In genomic region chrX:157346201-157346600, GRCm38 (mm10) we compare ENCODE assay signal across 23 mouse cellular contexts.
DNase-seq lines count a peak whose midpoint lies in the region; ATAC-seq and TF ChIP-seq lines count a peak whose summit lies in the region.
"Had no signal": no experiment of that assay in that cellular context is flagged by ENCODE, and none has a peak within 500 bp of the region (broad histone marks: within the 10 kb centered on the region; RNA-seq: fewer than 3 reads in every experiment).

No protein-coding gene starts in this region.

- no peak overlapping the region for H3K4me2 ChIP-seq in heart, embryonic 11.5 days
- no peak overlapping the region for H3K4me2 ChIP-seq in lung, postnatal 0 days (replicated peaks; ENCODE audit: low read depth, low read length)
- H3K4me2 ChIP-seq: embryonic facial prominence, embryonic 15.5 days; hindbrain, embryonic 13.5 days had no signal

- no peak overlapping the region for H3K27ac ChIP-seq in heart, embryonic 11.5 days (ENCODE audit: low read depth, low read length)
- no peak overlapping the region for H3K27ac ChIP-seq in lung, postnatal 0 days (ENCODE audit: low read length)
- H3K27ac ChIP-seq: embryonic facial prominence, embryonic 15.5 days; forebrain, embryonic 10.5 days; gastrocnemius, adult 2 months; hindbrain, embryonic 13.5 days; hindbrain, postnatal 0 days had no signal

- no peak overlapping the region for H3K4me3 ChIP-seq in heart, embryonic 11.5 days (ENCODE audit: low read depth, low read length)
- H3K4me3 ChIP-seq in lung, postnatal 0 days (ENCODE audit: low read depth, low read length) = no peak overlapping the region
- H3K4me3 ChIP-seq: embryonic facial prominence, embryonic 15.5 days; erythroblast, embryonic 14.5 days; forebrain, embryonic 10.5 days; gastrocnemius, adult 2 months; hindbrain, embryonic 13.5 days had no signal

- WGBS in heart, embryonic 11.5 days (ENCODE audit: insufficient replicate concordance) = 78% methylated on average over 6 of the region's 6 CpGs
- 69% methylated on average over 6 of the region's 6 CpGs for WGBS in lung, postnatal 0 days

- no peaks in the 10 kb centered on the region for H3K4me1 ChIP-seq in heart, embryonic 11.5 days (ENCODE audit: control insufficient read depth, insufficient read depth, low read length)
- H3K4me1 ChIP-seq in lung, postnatal 0 days (ENCODE audit: insufficient read depth, low read depth, low read length) = no peaks in the 10 kb centered on the region
- H3K4me1 ChIP-seq: embryonic facial prominence, embryonic 15.5 days; forebrain, embryonic 10.5 days; hindbrain, embryonic 13.5 days had no signal

- no peak for TF ChIP-seq EP300 in lung, postnatal 0 days (IDR thresholded peaks at IDR 0.05)

- no peaks in the 10 kb centered on the region for H3K27me3 ChIP-seq in heart, embryonic 11.5 days (ENCODE audit: control insufficient read depth, insufficient read depth, low read length)
- no peaks in the 10 kb centered on the region for H3K27me3 ChIP-seq in lung, postnatal 0 days (replicated peaks; ENCODE audit: insufficient read depth, low read length)
- H3K27me3 ChIP-seq: embryonic facial prominence, embryonic 15.5 days; hindbrain, embryonic 13.5 days had no signal

- no peak for TF ChIP-seq CTCF in lung, postnatal 0 days (IDR thresholded peaks at IDR 0.05)

- no peaks in the 10 kb centered on the region for H3K9me3 ChIP-seq in heart, embryonic 11.5 days (replicated peaks; ENCODE audit: control insufficient read depth, low read length)
- H3K9me3 ChIP-seq in lung, postnatal 0 days (ENCODE audit: low read length) = no peaks in the 10 kb centered on the region
- H3K9me3 ChIP-seq: embryonic facial prominence, embryonic 15.5 days; forebrain, embryonic 10.5 days; G1E; hindbrain, embryonic 13.5 days had no signal

- DNase-seq in heart, adult 18-20 months = peak; percentile 3 to 4
- no peak for DNase-seq in heart, adult 11 months
- peak; percentile 11 for DNase-seq in heart, postnatal 4 days
- DNase-seq in lung, postnatal 0 days (ENCODE audit: low spot score) = peak; percentile 16
- peak; percentile 9 to 62 for DNase-seq in lung, postnatal 4 days
- no peak for DNase-seq in spleen, adult 12 weeks (ENCODE audit: low spot score)
- DNase-seq: adrenal gland, adult 8-10 months; adrenal gland, postnatal 36 days; B cell, adult 2 months; cerebellum, adult 2 months; cerebellum, postnatal 14 days; embryo, embryonic 11 days; gastrocnemius, adult 2 months; gastrocnemius, postnatal 36 days had no signal

- H3K9ac ChIP-seq in heart, embryonic 11.5 days (ENCODE audit: low read depth, low read length) = no peak overlapping the region
- H3K9ac ChIP-seq in lung, postnatal 0 days (replicated peaks; ENCODE audit: low read depth) = no peak overlapping the region
- H3K9ac ChIP-seq: embryonic facial prominence, embryonic 15.5 days; hindbrain, embryonic 13.5 days had no signal

- no peaks in the 10 kb centered on the region for H3K36me3 ChIP-seq in heart, embryonic 11.5 days (ENCODE audit: control insufficient read depth, insufficient read depth, low read length)
- no peaks in the 10 kb centered on the region for H3K36me3 ChIP-seq in lung, postnatal 0 days (ENCODE audit: insufficient read depth, low read length)
- H3K36me3 ChIP-seq: embryonic facial prominence, embryonic 15.5 days; forebrain, embryonic 10.5 days; G1E; hindbrain, embryonic 13.5 days had no signal

- no peak for ATAC-seq in heart, embryonic 11.5 days (replicated peaks; ENCODE audit: insufficient number of reproducible peaks, low FRiP score, low TSS enrichment)
- peak; percentile 44; the same call in 1 of the 2 replicates for ATAC-seq in lung, postnatal 0 days
- ATAC-seq: CD4-positive, CD25-positive, alpha-beta regulatory T cell, adult 4 months; forebrain, embryonic 14.5 days; hindbrain, postnatal 0 days had no signal

Comparison
In these comparisons a context has a peak if more than half of its experiments do, and no peak if none do; other contexts are left out.
1. DNase-seq: peak in heart, adult 18-20 months (2 of 2), heart, postnatal 4 days (single experiment), lung, postnatal 0 days (single experiment) and lung, postnatal 4 days (2 of 2); none in heart, adult 11 months (single experiment) and spleen, adult 12 weeks (single experiment).